Mouse (Mus musculus): Measurements from ENCODE around the gene Zfp276.

DNA sequence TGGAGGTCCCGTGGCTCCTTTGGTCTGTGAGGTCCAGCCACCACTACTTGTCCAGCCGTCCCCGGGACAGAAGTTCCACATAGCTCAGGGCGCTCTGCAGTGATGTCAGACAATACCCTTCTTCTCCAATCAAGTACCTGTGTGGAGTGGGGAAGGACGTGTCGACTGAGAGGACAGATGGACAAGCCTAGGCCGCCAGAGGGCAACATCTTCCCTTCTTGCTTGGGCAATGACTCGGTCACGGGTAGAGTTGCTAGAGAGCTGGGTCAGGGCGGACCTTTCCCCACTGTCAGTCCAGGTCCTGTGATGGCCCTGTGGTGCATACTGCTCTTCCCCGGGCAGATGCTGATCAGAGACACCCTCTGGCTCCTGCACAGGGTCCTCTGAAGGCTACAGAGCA lies 10.9 kb upstream of the Zfp276 start:
- TF ChIP-seq EP300 (IDR thresholded peaks at IDR 0.05; ENCODE audit: low read depth) (no peak), CTCF (IDR thresholded peaks at IDR 0.05; ENCODE audit: low read depth) (peak; percentile 5; the same call in 1 of the 2 replicates)

Measured in heart, postnatal 0 days (tissue).